Mouse (Mus musculus) stomach, postnatal 0 days (tissue): ENCODE data around the gene Fgfr2. TPM values are rescaled to one million over a fixed set of nuclear protein-coding genes. Genes with fewer than 3 reads are reported as not detected.
A peak's percentile ranks its signal among the peaks of the same experiment; 100 is the strongest.

Experiments
- ATAC-seq: fragments of 200-750 bp; cut with Nextera tagmentation; 2 replicates; pipeline ENCODE4 v1.8.0; 2017; ENCODE audit not compliant: low FRiP score, low TSS enrichment
- DNase-seq: peaks from one replicate; pipeline ENCODE4 v3.0.0-alpha.2; 2016; ENCODE audit warnings: low spot score
- H3K27ac ChIP-seq: fragments of 300-500 bp; sonication (generic); replicated peaks from 2 replicates; pipeline ENCODE4 v1.5.1; 2014; ENCODE audit warnings: mild to moderate bottlenecking, control low read depth
- H3K27me3 ChIP-seq: fragments of 300-500 bp; sonication (generic); 2 replicates; pipeline ENCODE4 v1.6.1; 2014; ENCODE audit warnings: low read length; ENCODE audit not compliant: control insufficient read depth, insufficient read depth
- H3K36me3 ChIP-seq: fragments of 300-500 bp; sonication (generic); 2 replicates; pipeline ENCODE4 v1.6.1; 2014; ENCODE audit warnings: low read length, mixed read lengths; ENCODE audit not compliant: control insufficient read depth, insufficient read depth
- H3K4me1 ChIP-seq: fragments of 300-500 bp; sonication (generic); replicated peaks from 2 replicates; pipeline ENCODE4 v1.6.1; 2014; ENCODE audit warnings: antibody characterized with exemption; ENCODE audit not compliant: control insufficient read depth, insufficient read depth
- H3K4me2 ChIP-seq: fragments of 300-500 bp; sonication (generic); replicated peaks from 2 replicates; pipeline ENCODE4 v1.6.1; 2014; ENCODE audit warnings: low read depth, mild to moderate bottlenecking, control low read depth, moderate library complexity
- H3K4me3 ChIP-seq: fragments of 300-500 bp; sonication (generic); 2 replicates; pipeline ENCODE4 v1.5.1; 2014; ENCODE audit warnings: low read depth, low read length, control low read depth
- H3K9ac ChIP-seq: fragments of 300-500 bp; sonication (generic); 2 replicates; pipeline ENCODE4 v1.6.1; 2014; ENCODE audit warnings: mild to moderate bottlenecking, low read length, control low read depth, mixed read lengths
- H3K9me3 ChIP-seq: fragments of 300-500 bp; sonication (generic); 2 replicates; pipeline ENCODE4 v1.6.1; 2016; ENCODE audit warnings: low read length; ENCODE audit not compliant: control insufficient read depth
- CTCF ChIP-seq: IDR thresholded peaks from 2 replicates; pipeline ENCODE4 v1.5.1; 2016; ENCODE audit warnings: antibody characterized with exemption, low read depth, mild to moderate bottlenecking, moderate library complexity
- EP300 ChIP-seq: optimal IDR thresholded peaks from 2 replicates; pipeline ENCODE3; 2016; ENCODE audit warnings: antibody characterized with exemption
- WGBS: fragments of 180-500 bp; shearing (Covaris S2); extraction: QIAGEN DNeasy Blood & Tissue Kit; methylation state at CpG from one replicate; pipeline ENCODE4 v1.1.7; 2014; 5-methylcytosine and 5-hydroxymethylcytosine counted together
- polyA plus RNA-seq: library from polyadenylated mRNA; unstranded; fragments of >200 nt; fragmentation: Nextera tagmentation; extraction: Ambion mirVana; gene quantifications from 2 replicates; pipeline ENCODE4 v1.2.1, GENCODE M21; 2015

Gene Fgfr2
- polyA plus RNA-seq, 1 experiment from 2014 or later, result 60.8 TPM

DNA sequence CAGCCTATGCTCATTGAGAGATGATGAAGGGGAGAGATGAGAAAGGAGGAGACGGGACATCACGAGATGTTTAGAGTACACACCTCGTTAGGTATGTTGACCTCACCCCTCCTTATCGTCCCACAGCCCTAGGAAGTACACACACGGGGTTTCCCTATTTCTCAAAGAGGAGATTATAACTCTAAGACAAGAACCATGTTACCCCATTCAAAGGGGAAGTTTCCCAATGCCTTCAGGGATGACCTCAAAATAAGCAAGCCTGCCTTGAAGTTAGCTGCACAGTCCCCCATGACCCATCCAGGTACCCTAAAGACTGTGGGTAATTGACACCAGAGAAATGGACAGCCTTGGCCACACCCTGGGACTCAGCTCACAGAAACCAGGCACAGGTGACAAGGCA is 657.3 kb downstream of the Fgfr2 start:
- Histone ChIP-seq H3K27ac (no peak overlapping the region), H3K4me1 (no peaks in the 10 kb centered on the region), H3K27me3 (no peaks in the 10 kb centered on the region), H3K4me3 (no peak overlapping the region), H3K9ac (no peak overlapping the region), H3K9me3 (no peaks in the 10 kb centered on the region), H3K4me2 (no peak overlapping the region), H3K36me3 (no peaks in the 10 kb centered on the region)
- no peak for DNase-seq
- no peak for ATAC-seq
- 91% methylated on average over 5 of the region's 5 CpGs for WGBS
- TF ChIP-seq EP300 (no peak), CTCF (no peak)

DNA sequence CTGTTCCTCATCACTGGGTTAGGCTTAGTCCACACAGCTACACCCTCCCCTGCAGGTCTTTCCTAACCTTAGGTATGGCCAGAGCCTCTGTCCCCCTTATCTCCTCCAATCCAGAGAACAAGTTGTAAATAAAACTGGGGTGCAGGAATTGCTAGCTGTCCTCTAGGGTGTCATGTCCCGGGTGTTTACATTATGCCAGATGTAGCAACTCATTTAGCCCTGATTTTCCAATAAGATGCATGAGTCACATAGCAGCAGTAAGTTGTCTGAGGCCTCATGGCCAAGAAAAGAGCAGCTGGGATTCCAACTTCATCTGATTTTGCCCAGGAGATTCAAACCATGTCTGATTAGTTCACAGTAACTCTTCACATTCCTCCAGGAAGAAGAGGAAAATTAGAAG is 658.3 kb downstream of the Fgfr2 start:
- WGBS, result 53% methylated on average over 1 of the region's 1 CpGs
- no peaks in the 10 kb centered on the region for H3K9me3 ChIP-seq
- DNase-seq (no peak), ATAC-seq (no peak)
- no peaks in the 10 kb centered on the region for H3K4me1 ChIP-seq
- H3K27ac ChIP-seq, result no peak overlapping the region
- H3K36me3 ChIP-seq, result no peaks in the 10 kb centered on the region
- no peak for TF ChIP-seq EP300
- no peak for TF ChIP-seq CTCF
- no peak overlapping the region for H3K4me2 ChIP-seq
- H3K4me3 ChIP-seq, result no peak overlapping the region
- H3K9ac ChIP-seq, result no peak overlapping the region
- H3K27me3 ChIP-seq, result no peaks in the 10 kb centered on the region

DNA sequence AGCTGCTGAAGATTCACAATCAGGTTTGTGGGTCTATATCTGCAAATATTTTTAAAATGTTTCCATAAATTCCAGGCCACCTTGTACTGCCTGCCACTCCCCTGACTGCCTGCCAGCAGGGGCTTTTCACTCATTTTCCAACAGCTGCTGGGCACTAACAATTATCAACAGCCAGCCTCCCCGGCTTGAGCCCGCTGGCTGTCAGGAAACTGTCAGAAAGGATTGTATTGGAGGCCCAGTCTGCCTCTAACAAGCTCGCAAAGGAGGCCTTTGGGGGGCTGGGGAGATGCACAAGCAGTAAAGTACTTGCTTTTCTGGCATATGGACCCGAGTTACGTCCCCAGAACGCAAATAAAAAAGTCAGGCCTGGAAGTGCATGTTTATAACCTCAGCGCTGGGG is 664.7 kb downstream of the Fgfr2 start:
- TF ChIP-seq CTCF, result no peak
- no peak for TF ChIP-seq EP300
- no peaks in the 10 kb centered on the region for H3K27me3 ChIP-seq
- H3K4me1 ChIP-seq, result no peaks in the 10 kb centered on the region; the same call in 1 of the 2 replicates
- no peak overlapping the region for H3K27ac ChIP-seq
- ATAC-seq, result no peak
- no peak for DNase-seq
- H3K9me3 ChIP-seq, result no peaks in the 10 kb centered on the region
- 55% methylated on average over 7 of the region's 7 CpGs for WGBS
- H3K4me3 ChIP-seq, result no peak overlapping the region
- no peaks in the 10 kb centered on the region for H3K36me3 ChIP-seq
- H3K9ac ChIP-seq, result no peak overlapping the region
- no peak overlapping the region for H3K4me2 ChIP-seq

DNA sequence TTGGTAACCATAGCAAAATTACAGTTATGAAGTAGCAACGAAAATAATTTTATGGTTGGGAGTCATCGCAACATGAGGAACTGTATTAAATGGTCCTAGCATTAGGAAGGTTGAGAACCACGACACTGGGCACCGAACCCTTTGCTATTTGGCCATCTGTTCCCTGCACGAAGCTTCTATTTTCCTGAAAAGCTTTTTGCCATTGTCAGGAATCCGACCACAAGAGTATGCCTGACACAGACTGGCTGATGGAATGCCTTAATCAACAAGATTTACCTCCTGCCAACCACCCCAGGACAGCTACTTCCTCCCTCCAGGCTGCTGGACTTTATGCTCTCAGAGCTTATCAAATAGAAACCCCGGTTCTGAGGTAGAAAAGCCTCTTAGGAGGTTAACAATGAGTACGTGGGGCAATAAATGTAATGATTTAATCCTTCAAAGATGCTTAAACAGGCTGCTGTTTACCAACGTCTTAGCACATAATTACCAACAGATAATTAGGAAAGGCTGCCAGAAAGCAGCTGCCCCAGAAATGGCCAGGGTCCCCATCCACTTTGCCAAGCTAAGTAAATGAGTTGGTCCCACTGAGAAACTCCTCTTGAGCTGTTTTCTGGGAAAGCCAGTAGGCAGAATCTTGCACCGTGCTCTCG is 668.0 kb downstream of the Fgfr2 start:
- Histone ChIP-seq H3K9ac (no peak overlapping the region), H3K27ac (no peak overlapping the region), H3K4me3 (no peak overlapping the region), H3K4me1 (no peaks in the 10 kb centered on the region; the same call in 1 of the 2 replicates), H3K27me3 (no peaks in the 10 kb centered on the region), H3K4me2 (no peak overlapping the region), H3K9me3 (no peaks in the 10 kb centered on the region), H3K36me3 (no peaks in the 10 kb centered on the region)
- DNase-seq (no peak), ATAC-seq (no peak)
- 55% methylated on average over 11 of the region's 11 CpGs for WGBS
- TF ChIP-seq CTCF, result no peak
- no peak for TF ChIP-seq EP300

DNA sequence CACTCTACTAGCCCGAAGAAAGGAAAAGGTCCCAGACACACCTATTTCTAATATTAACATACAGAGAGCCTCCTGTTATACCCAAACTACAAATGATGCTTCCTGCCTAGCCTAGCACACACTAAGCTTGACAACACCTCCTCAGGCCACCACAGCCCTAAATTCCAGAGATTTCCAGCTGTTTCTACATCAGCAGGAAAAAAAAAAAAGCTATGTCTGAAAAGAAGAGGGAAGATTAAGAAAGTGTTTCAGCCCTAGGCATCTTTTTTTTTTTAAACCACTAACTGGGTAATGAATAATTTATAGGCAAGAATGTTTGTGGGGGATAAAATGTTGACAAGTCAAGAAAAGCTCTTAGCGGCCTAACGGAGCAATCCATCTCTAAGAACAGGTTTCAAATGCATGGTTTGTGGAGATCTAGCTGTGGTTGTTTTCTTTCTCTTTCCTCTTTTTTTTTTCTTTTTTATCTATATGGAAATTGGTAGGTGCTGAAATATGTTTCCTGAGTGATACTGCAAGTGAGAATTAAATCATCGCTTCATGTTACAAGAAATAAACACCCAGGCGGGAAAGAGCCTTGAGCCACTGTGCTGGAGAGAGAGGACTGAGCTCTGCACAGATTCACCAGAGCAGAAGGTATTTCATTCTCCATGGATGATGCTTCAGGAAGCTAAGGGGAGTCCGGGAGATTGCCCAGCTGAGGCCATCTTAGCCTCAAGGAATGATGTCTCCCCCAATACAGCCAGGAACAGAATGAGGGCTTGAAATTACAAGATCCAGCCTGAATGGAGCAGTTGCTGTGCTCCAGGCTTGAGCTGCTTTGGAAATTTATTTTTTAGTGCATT is 673.0 kb downstream of the Fgfr2 start:
- Histone ChIP-seq H3K4me2 (no peak overlapping the region), H3K9ac (no peak overlapping the region), H3K27ac (no peak overlapping the region), H3K36me3 (no peaks in the 10 kb centered on the region), H3K9me3 (no peaks in the 10 kb centered on the region), H3K4me1 (no peaks in the 10 kb centered on the region; the same call in 1 of the 2 replicates), H3K4me3 (no peak overlapping the region), H3K27me3 (no peaks in the 10 kb centered on the region)
- ATAC-seq (no peak), DNase-seq (no peak)
- WGBS, result 73% methylated on average over 6 of the region's 6 CpGs
- no peak for TF ChIP-seq EP300
- TF ChIP-seq CTCF, result no peak

DNA sequence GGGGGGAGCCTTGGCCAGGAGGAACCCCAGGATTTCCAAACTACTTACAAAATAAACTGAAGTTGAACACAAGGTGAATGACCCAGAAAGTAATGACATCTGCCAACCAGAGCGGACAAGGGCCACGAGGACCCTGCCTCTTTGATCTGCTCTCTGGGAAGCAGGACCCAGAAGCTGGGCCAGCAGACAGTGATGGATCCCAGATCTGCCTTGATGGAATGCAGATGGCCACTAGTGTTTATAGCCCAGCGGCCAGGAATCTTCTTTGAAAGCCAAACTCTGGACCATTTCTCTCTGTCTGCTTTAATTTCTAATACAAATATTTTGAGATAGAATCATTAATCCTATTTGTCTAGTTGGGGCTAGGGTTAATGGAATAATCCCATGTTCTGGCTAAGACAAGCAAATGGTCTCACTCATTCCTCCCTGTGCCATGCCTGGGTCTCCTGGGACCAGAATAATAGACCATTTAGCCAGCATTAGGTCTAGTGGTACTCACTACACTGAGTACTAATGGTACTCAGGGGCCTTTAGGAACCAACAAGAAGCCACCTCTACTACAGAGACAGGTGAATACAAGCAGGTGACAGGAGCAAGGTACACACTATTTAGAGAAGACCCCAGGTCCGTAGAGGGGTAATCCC is 674.5 kb downstream of the Fgfr2 start:
- DNase-seq (peak; percentile 31), ATAC-seq (peak; percentile 73; the same call in 1 of the 2 replicates)
- TF ChIP-seq EP300 (peak; percentile 90), CTCF (no peak)
- 51% methylated on average over 4 of the region's 4 CpGs for WGBS
- Histone ChIP-seq H3K36me3 (no peaks in the 10 kb centered on the region), H3K4me3 (no peak overlapping the region), H3K9ac (no peak overlapping the region), H3K9me3 (no peaks in the 10 kb centered on the region), H3K4me1 (no peaks in the 10 kb centered on the region; the same call in 1 of the 2 replicates), H3K27ac (0 out of 2 replicates have a peak overlapping the region, but pooled peaks have one; percentile 30), H3K4me2 (no peak overlapping the region), H3K27me3 (no peaks in the 10 kb centered on the region)
